Mouse (Mus musculus) cerebellum, adult 2 months (tissue): ENCODE measurements around the gene Ralbp1.

Experiments
- CTCF ChIP-seq: fragments of 200-500 bp; IDR thresholded peaks from 2 replicates; pipeline ENCODE4 v1.5.1; 2011; ENCODE audit warnings: low read depth, mild to moderate bottlenecking, control low read depth, low read length, moderate library complexity, borderline replicate concordance; ENCODE audit not compliant: insufficient read depth
- POLR2A ChIP-seq: fragments of 200-500 bp; IDR thresholded peaks from 2 replicates; pipeline ENCODE4 v1.6.1; 2011; ENCODE audit warnings: low read length, control low read depth, borderline replicate concordance; ENCODE audit not compliant: insufficient read depth

DNA sequence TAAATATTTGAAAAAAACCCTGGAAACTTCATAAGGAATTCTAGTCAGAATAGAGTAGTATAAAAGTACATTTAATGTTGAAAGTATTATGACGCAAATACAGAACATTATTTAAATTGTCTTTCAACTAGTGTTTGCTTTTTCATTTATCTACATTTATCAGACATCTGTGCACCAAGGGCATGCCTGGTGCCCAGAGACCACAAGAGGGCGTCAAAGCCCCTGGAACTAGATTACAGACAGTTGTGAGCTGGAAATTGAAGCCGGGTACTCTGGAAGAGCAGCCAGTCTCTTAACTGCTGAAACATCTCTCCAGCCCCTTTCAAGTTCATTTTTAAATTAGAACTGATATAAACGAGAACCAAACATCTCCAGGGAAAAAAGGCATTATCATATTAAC is 23.0 kb downstream of the Ralbp1 start:
- TF ChIP-seq CTCF (peak; percentile 58; the same call in 1 of the 2 replicates), POLR2A (no peak)
